In genomic region chr7:98326051-98326450, GRCm38 (mm10) we compare ENCODE assay signal across 36 mouse cellular contexts. TPM values are rescaled to one million over a fixed set of nuclear protein-coding genes. Genes with fewer than 3 reads are reported as not detected.
"Had no signal": no experiment of that assay in that cellular context is flagged by ENCODE, and none has a peak within 500 bp of the region (broad histone marks: within the 10 kb centered on the region; RNA-seq: fewer than 3 reads in every experiment).

No protein-coding gene starts in this region.

- H3K9me3 ChIP-seq: heart, embryonic 10.5 days; heart, embryonic 12.5 days; heart, embryonic 13.5 days; heart, embryonic 15.5 days; hindbrain, embryonic 10.5 days; hindbrain, embryonic 12.5 days; hindbrain, embryonic 13.5 days; hindbrain, embryonic 15.5 days; intestine, embryonic 15.5 days; kidney, embryonic 15.5 days had no signal

- H3K4me2 ChIP-seq: heart, embryonic 11.5 days; heart, embryonic 12.5 days; heart, embryonic 13.5 days; heart, embryonic 15.5 days; hindbrain, embryonic 12.5 days; hindbrain, embryonic 13.5 days; hindbrain, embryonic 14.5 days; hindbrain, embryonic 15.5 days; intestine, embryonic 15.5 days; kidney, embryonic 15.5 days had no signal

- ATAC-seq: hindbrain, embryonic 16.5 days; hindbrain, postnatal 0 days; inflammation-experienced regulatory T-cells, adult 6 months; intestine, embryonic 15.5 days; intestine, embryonic 16.5 days; intestine, postnatal 0 days had no signal

- H3K27me3 ChIP-seq: heart, embryonic 15.5 days; hindbrain, embryonic 12.5 days; hindbrain, embryonic 15.5 days; intestine, embryonic 15.5 days; kidney, embryonic 15.5 days had no signal

- DNase-seq: heart, postnatal 10 days; heart, postnatal 14 days; heart, postnatal 36 days; heart, postnatal 4 days; kidney, adult 11 months; kidney, adult 18-20 months; kidney, adult 2 months; kidney, adult 8-10 months; kidney, adult 9 months; kidney, postnatal 10 days; kidney, postnatal 14 days; kidney, postnatal 25 days; kidney, postnatal 36 days; kidney, postnatal 4 days; layer of hippocampus, adult 9-11 months; layer of hippocampus, postnatal 36 days had no signal

- H3K4me3 ChIP-seq: heart, embryonic 10.5 days; heart, embryonic 12.5 days; heart, embryonic 13.5 days; heart, embryonic 15.5 days; hindbrain, embryonic 10.5 days; hindbrain, embryonic 12.5 days; hindbrain, embryonic 13.5 days; hindbrain, embryonic 15.5 days; intestine, embryonic 15.5 days; kidney, embryonic 15.5 days; layer of hippocampus, adult 2 months had no signal

- H3K9ac ChIP-seq: heart, embryonic 12.5 days; heart, embryonic 13.5 days; heart, embryonic 15.5 days; hindbrain, embryonic 12.5 days; hindbrain, embryonic 13.5 days; hindbrain, embryonic 14.5 days; hindbrain, embryonic 15.5 days; intestine, embryonic 15.5 days; kidney, embryonic 15.5 days had no signal

- H3K27ac ChIP-seq: heart, embryonic 10.5 days; heart, embryonic 13.5 days; heart, embryonic 15.5 days; hindbrain, embryonic 10.5 days; hindbrain, embryonic 12.5 days; hindbrain, embryonic 13.5 days; hindbrain, embryonic 14.5 days; hindbrain, embryonic 15.5 days; hindbrain, postnatal 0 days; intestine, embryonic 15.5 days; kidney, embryonic 15.5 days; kidney, postnatal 0 days; layer of hippocampus, adult 2 months had no signal

- H3K36me3 ChIP-seq: heart, embryonic 10.5 days; heart, embryonic 12.5 days; heart, embryonic 13.5 days; heart, embryonic 15.5 days; hindbrain, embryonic 10.5 days; hindbrain, embryonic 12.5 days; hindbrain, embryonic 13.5 days; hindbrain, embryonic 15.5 days; intestine, embryonic 15.5 days; kidney, embryonic 15.5 days had no signal

RNA-seq across cellular contexts. Expression of gene Tsku, which starts 35.1 kb away (rescaled TPM):
- total RNA-seq: hematopoietic stem cell, adult 5-6 weeks had no signal
- polyA plus RNA-seq: inflammation-experienced regulatory T-cells, adult 6 months had no signal
